In the genomic region with DNA sequence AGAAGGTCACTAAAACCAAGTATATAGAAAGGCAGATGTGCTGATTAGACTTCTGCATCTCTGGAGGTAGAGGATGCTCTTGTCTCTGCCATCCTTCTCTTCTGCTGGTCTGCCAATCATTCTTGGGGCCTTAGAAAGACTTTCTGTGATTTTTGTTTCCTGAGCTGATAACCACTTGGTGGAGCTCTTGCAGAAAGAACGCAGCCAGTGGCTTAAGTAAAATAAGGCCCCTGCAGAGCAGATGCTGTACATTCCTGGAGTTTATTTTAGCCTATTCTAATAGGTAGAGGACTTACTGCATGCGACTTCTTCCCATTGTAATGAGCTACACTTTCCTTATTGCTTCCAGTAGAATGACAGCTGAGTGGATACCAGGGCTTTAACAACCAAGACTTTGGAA, we compare ENCODE assay signal across 9 mouse cellular contexts. TPM values are rescaled to one million over a fixed set of nuclear protein-coding genes. Genes with fewer than 3 reads are reported as not detected.
A peak's percentile ranks its signal among the peaks of the same experiment; 100 is the strongest.
DNase-seq lines count a peak whose midpoint lies in the region; ATAC-seq and TF ChIP-seq lines count a peak whose summit lies in the region.
"Had no signal": no experiment of that assay in that cellular context is flagged by ENCODE, and none has a peak within 500 bp of the region (broad histone marks: within the 10 kb centered on the region; RNA-seq: fewer than 3 reads in every experiment).

No protein-coding gene starts in this region.

- H3K9me3 ChIP-seq in midbrain, postnatal 0 days (ENCODE audit: low read length), result no peaks in the 10 kb centered on the region
- no peaks in the 10 kb centered on the region for H3K9me3 ChIP-seq in midbrain, embryonic 15.5 days
- H3K9me3 ChIP-seq: neural tube, embryonic 12.5 days had no signal

- H3K27me3 ChIP-seq in midbrain, postnatal 0 days (ENCODE audit: insufficient read depth, low read length), result no peaks in the 10 kb centered on the region
- no peaks in the 10 kb centered on the region for H3K27me3 ChIP-seq in midbrain, embryonic 15.5 days (replicated peaks)
- H3K27me3 ChIP-seq: neural tube, embryonic 12.5 days had no signal

- H3K27ac ChIP-seq in gastrocnemius, adult 2 months, result no peak overlapping the region
- H3K27ac ChIP-seq in midbrain, postnatal 0 days (ENCODE audit: low read depth, low read length), result no peak overlapping the region
- no peak overlapping the region for H3K27ac ChIP-seq in midbrain, embryonic 15.5 days
- H3K27ac ChIP-seq: neural tube, embryonic 12.5 days had no signal

- TF ChIP-seq CTCF in gastrocnemius, adult 2 months (IDR thresholded peaks at IDR 0.05), result peak; percentile 74
- peak; percentile 77 for TF ChIP-seq CTCF in midbrain, postnatal 0 days (IDR thresholded peaks at IDR 0.05)

- H3K4me1 ChIP-seq in midbrain, postnatal 0 days (ENCODE audit: insufficient read depth, low read length), result no peaks in the 10 kb centered on the region
- H3K4me1 ChIP-seq in midbrain, embryonic 15.5 days, result no peaks in the 10 kb centered on the region
- H3K4me1 ChIP-seq: neural tube, embryonic 12.5 days had no signal

- H3K4me2 ChIP-seq in midbrain, postnatal 0 days (ENCODE audit: low read depth, low read length, poor library complexity, severe bottlenecking), result no peak overlapping the region
- H3K4me2 ChIP-seq in midbrain, embryonic 15.5 days, result no peak overlapping the region
- H3K4me2 ChIP-seq: neural tube, embryonic 12.5 days had no signal

- no peaks in the 10 kb centered on the region for H3K36me3 ChIP-seq in midbrain, postnatal 0 days (ENCODE audit: insufficient read depth, low read length)
- no peaks in the 10 kb centered on the region for H3K36me3 ChIP-seq in midbrain, embryonic 15.5 days (replicated peaks)
- H3K36me3 ChIP-seq: neural tube, embryonic 12.5 days had no signal

- 5% methylated on average over 2 of the region's 2 CpGs for WGBS in midbrain, postnatal 0 days
- WGBS in midbrain, embryonic 15.5 days, result 3% methylated on average over 2 of the region's 2 CpGs

- intact Hi-C loops in gastrocnemius, adult 2 months (cut with DNase I), result loop anchor here (2.0 to 5.0 kb wide), 2 partner anchors 79 to 102 kb away; a partner anchor contains a TSS

- no peak for DNase-seq in gastrocnemius, adult 2 months
- no peak for DNase-seq in gastrocnemius, postnatal 10 days
- DNase-seq in midbrain, postnatal 0 days (ENCODE audit: low spot score), result peak; percentile 63
- DNase-seq in WW6 (ENCODE audit: low read depth, low spot score), result peak; percentile 11
- peak; percentile 53 for DNase-seq in kidney, adult 9 months
- DNase-seq in thymus, postnatal 10 days (ENCODE audit: low spot score in 2 of 2), result peak; percentile 9 to 52
- no peak for DNase-seq in c-Kit-positive CD71-positive TER-119-positive erythroid progenitor cells, embryonic 14.5 days (ENCODE audit: low spot score)

- H3K9ac ChIP-seq in midbrain, postnatal 0 days (replicated peaks; ENCODE audit: low read length, poor library complexity, severe bottlenecking), result no peak overlapping the region
- H3K9ac ChIP-seq in midbrain, embryonic 15.5 days, result no peak overlapping the region
- H3K9ac ChIP-seq: neural tube, embryonic 12.5 days had no signal

- no peak overlapping the region for H3K4me3 ChIP-seq in gastrocnemius, adult 2 months
- H3K4me3 ChIP-seq in midbrain, postnatal 0 days (ENCODE audit: low read depth, low read length), result no peak overlapping the region
- no peak overlapping the region for H3K4me3 ChIP-seq in midbrain, embryonic 15.5 days
- H3K4me3 ChIP-seq: neural tube, embryonic 12.5 days had no signal

- ATAC-seq in midbrain, postnatal 0 days (ENCODE audit: low FRiP score), result no peak
- ATAC-seq in midbrain, embryonic 15.5 days (replicated peaks), result no peak

RNA-seq across cellular contexts. Expression of a gene that starts 58.8 kb away (rescaled TPM):
- 1 to 10 TPM; 2.9 TPM for total RNA-seq in gastrocnemius, adult 2 months (2021)
- total RNA-seq in gastrocnemius, postnatal 10 days (2021), result 1 to 10 TPM; 2.4 to 6.9 TPM
- total RNA-seq in midbrain, postnatal 0 days (2014; rRNA removed), result 0.22 and 0.94 TPM in 2 replicates
- polyA plus RNA-seq in midbrain, postnatal 0 days (2015; fragmentation: Nextera tagmentation; extraction: Ambion mirVana), result 0.97 and 1.1 TPM in 2 replicates
- polyA plus RNA-seq in midbrain, embryonic 15.5 days (2015; fragmentation: Nextera tagmentation; extraction: Ambion mirVana), result 1.9 and 2.7 TPM in 2 replicates

Comparison
In these comparisons a context has a peak if more than half of its experiments do, and no peak if none do; other contexts are left out.
1. DNase-seq: peak in midbrain, postnatal 0 days (single experiment), WW6 (single experiment), kidney, adult 9 months (single experiment) and thymus, postnatal 10 days (2 of 2); none in gastrocnemius, adult 2 months (single experiment), gastrocnemius, postnatal 10 days (single experiment) and c-Kit-positive CD71-positive TER-119-positive erythroid progenitor cells, embryonic 14.5 days (single experiment).